Mouse (Mus musculus) forebrain, embryonic 11.5 days (tissue): Measurements from ENCODE around the gene 2010315B03Rik. TPM values are rescaled to one million over a fixed set of nuclear protein-coding genes. Genes with fewer than 3 reads are reported as not detected.

Experiments
- ATAC-seq: fragments of 200-750 bp; cut with Nextera tagmentation; replicated peaks from 2 replicates; pipeline ENCODE4 v1.8.0; 2017; ENCODE audit warnings: moderate TSS enrichment; ENCODE audit not compliant: low FRiP score
- DNase-seq: peaks from one replicate; pipeline ENCODE4 v3.0.0-alpha.2; 2017; ENCODE audit warnings: low spot score
- H3K27ac ChIP-seq: fragments of 300-500 bp; sonication (generic); 2 replicates; pipeline ENCODE4 v1.5.1; 2014; ENCODE audit warnings: low read depth, low read length
- H3K27me3 ChIP-seq: fragments of 300-500 bp; sonication (generic); 2 replicates; pipeline ENCODE4 v1.6.1; 2014; ENCODE audit warnings: mild to moderate bottlenecking, low read length, mixed read lengths; ENCODE audit not compliant: control insufficient read depth, insufficient read depth
- H3K36me3 ChIP-seq: fragments of 300-500 bp; sonication (generic); 2 replicates; pipeline ENCODE4 v1.6.1; 2014; ENCODE audit warnings: mild to moderate bottlenecking, low read length, moderate library complexity, mixed read lengths; ENCODE audit not compliant: control insufficient read depth, insufficient read depth
- H3K4me1 ChIP-seq: fragments of 300-500 bp; sonication (generic); replicated peaks from 2 replicates; pipeline ENCODE4 v1.6.1; 2014; ENCODE audit warnings: low read length, mixed read lengths; ENCODE audit not compliant: control insufficient read depth, insufficient read depth
- H3K4me2 ChIP-seq: fragments of 300-500 bp; sonication (generic); 2 replicates; pipeline ENCODE4 v1.6.1; 2014; ENCODE audit warnings: low read depth, mild to moderate bottlenecking, low read length, moderate library complexity, mixed read lengths; ENCODE audit not compliant: severe bottlenecking
- H3K4me3 ChIP-seq: fragments of 300-500 bp; sonication (generic); 2 replicates; pipeline ENCODE4 v1.5.1; 2014; ENCODE audit warnings: low read depth, low read length
- H3K9ac ChIP-seq: fragments of 300-500 bp; sonication (generic); 2 replicates; pipeline ENCODE4 v1.6.1; 2014; ENCODE audit warnings: low read length
- H3K9me3 ChIP-seq: fragments of 300-500 bp; sonication (generic); 2 replicates; pipeline ENCODE4 v1.6.1; 2016; ENCODE audit warnings: low read length, mixed read lengths; ENCODE audit not compliant: control insufficient read depth
- WGBS: fragments of 180-500 bp; shearing (Covaris S2); extraction: QIAGEN DNeasy Blood & Tissue Kit; methylation state at CpG from one replicate; pipeline ENCODE4 v1.1.7; 2014; 5-methylcytosine and 5-hydroxymethylcytosine counted together
- polyA plus RNA-seq: library from polyadenylated mRNA; unstranded; fragments of >200 nt; fragmentation: Nextera tagmentation; extraction: Ambion mirVana; gene quantifications from 2 replicates; pipeline ENCODE4 v1.2.1, GENCODE M21; 2014

The 2010315B03Rik gene
- 6.9 and 9.4 TPM in 2 replicates for polyA plus RNA-seq

GRCm38 (mm10) chr9:124312171-124313142, at the start of gene 2010315B03Rik:
Gene 2010315B03Rik (minus strand): TSS chr9:124312696.
- no peaks in the 10 kb centered on the region for H3K9me3 ChIP-seq
- H3K27me3 ChIP-seq = no peaks in the 10 kb centered on the region
- peak within 1 kb of the TSS; percentile 63 for H3K4me2 ChIP-seq
- H3K4me1 ChIP-seq = no peaks in the 10 kb centered on the region
- peak within 1 kb of the TSS; percentile 79 for H3K9ac ChIP-seq
- H3K27ac ChIP-seq = peak within 1 kb of the TSS; percentile 68; the same call in 1 of the 2 replicates
- peak within 1 kb of the TSS; percentile 63 for H3K4me3 ChIP-seq
- 4% methylated on average over 21 of the region's 22 CpGs for WGBS
- no peaks in the 10 kb centered on the region for H3K36me3 ChIP-seq
- DNase-seq (peak; percentile 83), ATAC-seq (peak; percentile 99)

- Histone ChIP-seq H3K4me2 (peak overlapping the region; percentile 63), H3K27ac (no peak overlapping the region), H3K4me1 (no peaks in the 10 kb centered on the region), H3K27me3 (no peaks in the 10 kb centered on the region), H3K9me3 (no peaks in the 10 kb centered on the region), H3K9ac (peak overlapping the region; percentile 79; the same call in 1 of the 2 replicates), H3K4me3 (peak overlapping the region; percentile 63), H3K36me3 (no peaks in the 10 kb centered on the region)
- no peak for DNase-seq
- no peak for ATAC-seq
Observed at GRCm38 (mm10) chr9:124311502-124311901, 994 bp downstream of the 2010315B03Rik start.

- H3K27ac ChIP-seq = no peak overlapping the region
- ATAC-seq = no peak
- H3K27me3 ChIP-seq = no peaks in the 10 kb centered on the region
- H3K4me2 ChIP-seq = no peak overlapping the region
- H3K36me3 ChIP-seq = peaks cover 2% of the 10 kb centered on the region
- no peaks in the 10 kb centered on the region for H3K9me3 ChIP-seq
- no peak for DNase-seq
- H3K4me3 ChIP-seq = no peak overlapping the region
- no peaks in the 10 kb centered on the region for H3K4me1 ChIP-seq
- no peak overlapping the region for H3K9ac ChIP-seq
Observed at GRCm38 (mm10) chr9:124288329-124288728, 24.2 kb downstream of the 2010315B03Rik start.

- peak; percentile 99 for ATAC-seq
- Histone ChIP-seq H3K9ac (peak overlapping the region; percentile 82), H3K4me3 (peak overlapping the region; percentile 79), H3K27me3 (no peaks in the 10 kb centered on the region), H3K36me3 (no peaks in the 10 kb centered on the region; the same call in 1 of the 2 replicates), H3K4me1 (peaks cover 4% of the 10 kb centered on the region; the same call in 1 of the 2 replicates), H3K9me3 (no peaks in the 10 kb centered on the region; the same call in 1 of the 2 replicates), H3K27ac (0 out of 2 replicates have a peak overlapping the region, but pooled peaks have one; percentile 46), H3K4me2 (peak overlapping the region; percentile 66)
- under 1% methylated on average over 22 of the region's 22 CpGs for WGBS
- peak; percentile 81 for DNase-seq
Observed at GRCm38 (mm10) chr9:124281912-124282686, 30.4 kb downstream of the 2010315B03Rik start.

- no peak for ATAC-seq
- H3K4me3 ChIP-seq = peak overlapping the region; percentile 79
- H3K4me2 ChIP-seq = peak overlapping the region; percentile 66
- H3K27me3 ChIP-seq = no peaks in the 10 kb centered on the region
- H3K4me1 ChIP-seq = peaks cover 4% of the 10 kb centered on the region; the same call in 1 of the 2 replicates
- no peaks in the 10 kb centered on the region; the same call in 1 of the 2 replicates for H3K36me3 ChIP-seq
- no peak for DNase-seq
- WGBS = 24% methylated on average over 1 of the region's 1 CpGs
- no peak overlapping the region for H3K27ac ChIP-seq
- H3K9me3 ChIP-seq = no peaks in the 10 kb centered on the region; the same call in 1 of the 2 replicates
- H3K9ac ChIP-seq = peak overlapping the region; percentile 82
Observed at GRCm38 (mm10) chr9:124281448-124281791, 31.1 kb downstream of the 2010315B03Rik start.

GRCm38 (mm10) chr9:124280576-124281447, 31.7 kb downstream of the 2010315B03Rik start:
- Histone ChIP-seq H3K4me3 (peak overlapping the region; percentile 79), H3K36me3 (no peaks in the 10 kb centered on the region; the same call in 1 of the 2 replicates), H3K9ac (peak overlapping the region; percentile 82), H3K9me3 (no peaks in the 10 kb centered on the region; the same call in 1 of the 2 replicates), H3K4me2 (peak overlapping the region; percentile 66), H3K4me1 (peaks cover 4% of the 10 kb centered on the region; the same call in 1 of the 2 replicates), H3K27ac (no peak overlapping the region), H3K27me3 (no peaks in the 10 kb centered on the region)
- ATAC-seq (no peak), DNase-seq (no peak)
- 89% methylated on average over 2 of the region's 2 CpGs for WGBS

- Histone ChIP-seq H3K36me3 (no peaks in the 10 kb centered on the region; the same call in 1 of the 2 replicates), H3K9ac (no peak overlapping the region), H3K4me3 (no peak overlapping the region), H3K4me1 (peaks cover 4% of the 10 kb centered on the region; the same call in 1 of the 2 replicates), H3K4me2 (no peak overlapping the region), H3K9me3 (peaks cover 5% of the 10 kb centered on the region; the same call in 1 of the 2 replicates), H3K27ac (no peak overlapping the region), H3K27me3 (no peaks in the 10 kb centered on the region)
- DNase-seq (no peak), ATAC-seq (no peak)
- WGBS = 51% methylated on average over 2 of the region's 2 CpGs
Observed at GRCm38 (mm10) chr9:124279300-124279699, 33.2 kb downstream of the 2010315B03Rik start.
